Mouse (Mus musculus): ENCODE results near the gene Tgfbr2. TPM values are rescaled to one million over a fixed set of nuclear protein-coding genes. Genes with fewer than 3 reads are reported as not detected.

Gene Tgfbr2
- polyA plus RNA-seq, 1 experiment from 2014 or later, result 20.2 TPM

DNA sequence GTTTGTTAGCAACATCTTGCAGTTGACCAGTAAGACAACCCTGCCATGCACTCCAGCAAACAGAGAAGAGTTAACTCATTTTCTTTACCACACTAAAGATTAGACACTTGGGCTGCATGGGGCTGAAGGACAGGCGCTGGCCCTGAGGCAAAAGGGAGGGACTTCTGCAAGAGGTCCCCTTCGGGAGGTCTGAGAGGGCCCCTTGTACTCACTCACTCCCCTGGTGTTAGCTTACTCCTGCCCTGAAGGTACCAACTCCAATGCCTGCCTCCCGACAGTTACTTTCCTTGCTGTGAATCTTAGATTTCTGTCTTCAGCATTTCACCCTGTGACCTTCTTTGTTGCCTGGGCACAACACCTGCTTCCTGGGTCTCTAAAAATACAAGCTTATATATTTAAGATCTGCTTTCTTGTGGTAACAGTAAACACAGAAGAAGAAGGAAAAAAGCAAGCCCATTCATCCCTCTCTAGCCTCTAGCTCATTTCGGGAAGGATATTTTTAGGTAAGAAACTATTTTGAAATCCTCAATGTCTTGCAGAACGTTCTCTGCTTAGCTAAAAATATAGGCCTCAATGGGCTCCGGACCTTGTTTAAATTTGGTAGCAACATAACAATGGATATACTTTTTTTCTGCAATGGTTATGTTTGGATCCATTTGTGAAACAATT is 41.7 kb downstream of the Tgfbr2 start:
- Histone ChIP-seq H3K27me3 (no peaks in the 10 kb centered on the region), H3K4me3 (no peak overlapping the region), H3K4me2 (no peak overlapping the region), H3K4me1 (replicated peaks) (peaks cover 24% of the 10 kb centered on the region), H3K27ac (no peak overlapping the region), H3K9me3 (replicated peaks) (no peaks in the 10 kb centered on the region), H3K36me3 (peaks cover 22% of the 10 kb centered on the region), H3K9ac (no peak overlapping the region)
- no peak for ATAC-seq (replicated peaks; ENCODE audit: insufficient number of reproducible peaks, insufficient read depth, low FRiP score, low read depth)
- 60% methylated on average over 6 of the region's 6 CpGs for WGBS

- Histone ChIP-seq H3K4me2 (no peak overlapping the region), H3K36me3 (peaks cover 33% of the 10 kb centered on the region), H3K9me3 (replicated peaks) (no peaks in the 10 kb centered on the region), H3K27me3 (no peaks in the 10 kb centered on the region), H3K27ac (no peak overlapping the region), H3K4me3 (no peak overlapping the region), H3K9ac (no peak overlapping the region), H3K4me1 (replicated peaks) (peaks cover 14% of the 10 kb centered on the region)
- ATAC-seq (replicated peaks; ENCODE audit: insufficient number of reproducible peaks, insufficient read depth, low FRiP score, low read depth), result no peak
- 78% methylated on average over 3 of the region's 3 CpGs for WGBS
These were observed 46.3 kb downstream of the Tgfbr2 start for GRCm38 (mm10) chr9:116128886-116129285.

GRCm38 (mm10) chr9:116128311-116128710 is 46.8 kb downstream of the Tgfbr2 start:
- Histone ChIP-seq H3K9me3 (replicated peaks) (no peaks in the 10 kb centered on the region), H3K36me3 (peaks cover 33% of the 10 kb centered on the region), H3K4me2 (no peak overlapping the region), H3K4me3 (no peak overlapping the region), H3K27ac (no peak overlapping the region), H3K27me3 (no peaks in the 10 kb centered on the region), H3K4me1 (replicated peaks) (peaks cover 10% of the 10 kb centered on the region), H3K9ac (no peak overlapping the region)
- ATAC-seq (replicated peaks; ENCODE audit: insufficient number of reproducible peaks, insufficient read depth, low FRiP score, low read depth), result no peak
- WGBS, result 85% methylated on average over 2 of the region's 2 CpGs

GRCm38 (mm10) chr9:116126494-116126893 is 48.7 kb downstream of the Tgfbr2 start:
- Histone ChIP-seq H3K4me1 (replicated peaks) (peaks cover 13% of the 10 kb centered on the region), H3K9me3 (replicated peaks) (no peaks in the 10 kb centered on the region), H3K4me2 (no peak overlapping the region), H3K36me3 (peaks cover 33% of the 10 kb centered on the region), H3K27me3 (no peaks in the 10 kb centered on the region), H3K27ac (no peak overlapping the region), H3K9ac (no peak overlapping the region), H3K4me3 (no peak overlapping the region)
- 72% methylated on average over 4 of the region's 4 CpGs for WGBS
- no peak for ATAC-seq (replicated peaks; ENCODE audit: insufficient number of reproducible peaks, insufficient read depth, low FRiP score, low read depth)

DNA sequence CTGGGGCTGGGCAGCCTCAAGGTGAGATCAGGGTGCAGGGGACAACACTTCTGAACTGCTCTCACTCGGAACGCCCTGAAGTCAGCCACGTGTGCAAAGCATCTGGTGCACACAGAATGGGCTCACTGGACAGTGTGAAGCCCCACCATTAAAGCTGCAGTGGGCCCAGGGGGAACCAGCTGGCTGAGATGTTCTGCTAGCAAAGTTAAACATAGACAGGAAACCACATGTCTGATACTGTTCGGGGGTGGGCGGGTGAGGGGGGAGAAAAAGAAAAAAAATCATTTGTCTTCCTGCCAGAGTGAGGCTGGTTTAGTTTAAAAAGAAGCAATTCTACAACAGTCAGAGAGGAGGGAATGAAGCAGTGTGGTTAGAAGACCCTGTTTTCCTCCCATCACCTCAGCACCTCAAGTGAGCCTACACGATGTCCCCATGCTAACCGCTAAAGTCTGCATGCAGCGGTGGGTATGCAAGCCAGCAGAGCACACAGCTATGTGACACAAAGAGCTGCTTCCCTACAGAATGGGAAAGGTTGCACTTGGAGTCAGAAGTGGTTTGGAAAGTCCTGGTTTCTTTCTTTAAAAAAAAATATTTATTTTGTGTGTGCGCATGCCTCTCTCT is 52.1 kb downstream of the Tgfbr2 start:
- Histone ChIP-seq H3K27me3 (no peaks in the 10 kb centered on the region), H3K4me3 (no peak overlapping the region), H3K4me1 (replicated peaks) (peaks cover 18% of the 10 kb centered on the region), H3K9me3 (replicated peaks) (no peaks in the 10 kb centered on the region), H3K36me3 (peaks cover 19% of the 10 kb centered on the region), H3K4me2 (no peak overlapping the region), H3K27ac (peak overlapping the region; percentile 81), H3K9ac (no peak overlapping the region)
- 45% methylated on average over 9 of the region's 9 CpGs for WGBS
- ATAC-seq (replicated peaks; ENCODE audit: insufficient number of reproducible peaks, insufficient read depth, low FRiP score, low read depth), result peak; percentile 69

DNA sequence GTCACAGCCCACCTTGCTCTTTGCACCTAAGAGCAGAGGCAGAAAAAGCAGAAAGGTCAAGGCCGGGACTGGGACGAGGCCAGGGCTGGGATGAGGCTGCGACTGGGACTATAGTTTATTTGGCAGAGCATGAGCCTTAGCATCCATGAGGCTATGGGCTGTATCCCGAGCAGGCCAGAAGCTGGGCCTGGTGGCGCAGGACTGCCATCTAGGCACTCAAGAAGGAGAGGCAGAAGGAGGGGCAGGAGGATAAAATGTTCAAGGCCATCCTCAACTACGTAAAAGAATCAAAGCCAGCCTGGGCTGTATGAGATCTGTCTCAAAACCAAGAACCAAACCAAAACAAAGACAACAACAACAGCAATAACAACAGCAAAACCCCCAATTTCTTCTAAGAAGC is 52.6 kb downstream of the Tgfbr2 start:
- Histone ChIP-seq H3K27me3 (no peaks in the 10 kb centered on the region), H3K27ac (peak overlapping the region; percentile 81), H3K9me3 (replicated peaks) (no peaks in the 10 kb centered on the region), H3K4me2 (no peak overlapping the region), H3K36me3 (peaks cover 16% of the 10 kb centered on the region; the same call in 1 of the 2 replicates), H3K9ac (no peak overlapping the region), H3K4me1 (replicated peaks) (peaks cover 18% of the 10 kb centered on the region), H3K4me3 (no peak overlapping the region)
- no peak for ATAC-seq (replicated peaks; ENCODE audit: insufficient number of reproducible peaks, insufficient read depth, low FRiP score, low read depth)
- 72% methylated on average over 6 of the region's 6 CpGs for WGBS

DNA sequence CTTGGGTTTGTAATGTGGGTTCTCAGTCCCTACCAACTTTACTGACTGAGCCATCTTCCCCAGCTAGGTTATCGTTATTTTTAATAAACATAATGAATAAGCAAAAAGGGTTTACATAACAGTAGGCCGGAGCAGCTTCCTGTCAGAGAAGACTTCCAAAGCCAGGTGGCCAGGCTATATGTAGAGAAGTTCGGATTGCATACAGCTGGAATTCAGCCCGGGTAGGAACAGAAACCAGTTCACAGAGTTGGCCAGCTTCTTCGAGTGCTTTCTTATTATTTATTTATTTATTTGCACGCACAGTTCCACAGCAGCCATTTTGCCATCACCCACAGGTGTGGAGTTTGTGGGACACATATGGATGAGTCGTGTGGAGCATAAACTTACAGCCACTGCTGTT is 53.7 kb downstream of the Tgfbr2 start:
- no peak overlapping the region; the same call in 1 of the 2 replicates for H3K27ac ChIP-seq
- no peak overlapping the region for H3K9ac ChIP-seq
- no peaks in the 10 kb centered on the region for H3K9me3 ChIP-seq (replicated peaks)
- no peak for ATAC-seq (replicated peaks; ENCODE audit: insufficient number of reproducible peaks, insufficient read depth, low FRiP score, low read depth)
- H3K4me2 ChIP-seq, result no peak overlapping the region
- H3K4me3 ChIP-seq, result no peak overlapping the region
- H3K27me3 ChIP-seq, result no peaks in the 10 kb centered on the region
- 70% methylated on average over 7 of the region's 7 CpGs for WGBS
- peaks cover 16% of the 10 kb centered on the region; the same call in 1 of the 2 replicates for H3K36me3 ChIP-seq
- peaks cover 18% of the 10 kb centered on the region for H3K4me1 ChIP-seq (replicated peaks)

GRCm38 (mm10) chr9:116119990-116120389 is 55.2 kb downstream of the Tgfbr2 start:
- Histone ChIP-seq H3K36me3 (peaks cover 11% of the 10 kb centered on the region; the same call in 1 of the 2 replicates), H3K4me3 (no peak overlapping the region), H3K9ac (no peak overlapping the region), H3K27me3 (no peaks in the 10 kb centered on the region), H3K4me2 (no peak overlapping the region), H3K9me3 (replicated peaks) (no peaks in the 10 kb centered on the region), H3K4me1 (replicated peaks) (peaks cover 21% of the 10 kb centered on the region), H3K27ac (no peak overlapping the region)
- no peak for ATAC-seq (replicated peaks; ENCODE audit: insufficient number of reproducible peaks, insufficient read depth, low FRiP score, low read depth)
- 42% methylated on average over 7 of the region's 7 CpGs for WGBS

DNA sequence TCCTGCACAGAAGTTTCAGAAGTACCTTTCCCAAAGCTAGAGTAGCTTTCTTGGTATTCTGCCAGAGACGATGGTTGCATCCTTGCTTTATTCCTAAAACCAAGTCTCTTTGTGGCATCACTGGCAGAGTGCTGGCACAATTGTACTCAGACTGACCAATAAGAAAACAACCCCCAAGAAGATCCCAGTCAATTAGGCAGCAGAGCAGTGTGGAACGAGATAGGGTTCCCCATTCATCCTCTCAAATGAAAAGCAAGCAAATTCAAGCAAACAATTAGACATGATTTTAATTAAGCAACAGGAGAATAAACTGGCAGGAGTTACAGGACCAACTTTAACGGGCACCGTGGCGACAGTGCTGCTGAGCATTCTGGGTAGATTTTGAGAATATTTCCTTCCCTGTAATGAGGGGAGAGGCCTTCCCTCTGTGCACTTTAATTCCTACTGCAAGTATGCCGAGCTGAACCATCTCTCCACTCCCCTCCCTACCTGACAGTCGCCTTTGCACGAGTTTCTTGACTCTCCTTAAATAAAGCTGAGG is 56.8 kb downstream of the Tgfbr2 start:
- WGBS, result 80% methylated on average over 8 of the region's 8 CpGs
- ATAC-seq (replicated peaks; ENCODE audit: insufficient number of reproducible peaks, insufficient read depth, low FRiP score, low read depth), result no peak
- no peak overlapping the region for H3K27ac ChIP-seq
- H3K27me3 ChIP-seq, result no peaks in the 10 kb centered on the region
- H3K4me3 ChIP-seq, result no peak overlapping the region
- no peak overlapping the region for H3K4me2 ChIP-seq
- no peaks in the 10 kb centered on the region for H3K9me3 ChIP-seq (replicated peaks)
- H3K4me1 ChIP-seq (replicated peaks), result peaks cover 23% of the 10 kb centered on the region
- peaks cover 10% of the 10 kb centered on the region; the same call in 1 of the 2 replicates for H3K36me3 ChIP-seq
- H3K9ac ChIP-seq, result no peak overlapping the region

- no peak overlapping the region for H3K27ac ChIP-seq
- H3K9ac ChIP-seq, result no peak overlapping the region
- H3K4me1 ChIP-seq (replicated peaks), result peaks cover 10% of the 10 kb centered on the region; the same call in 1 of the 2 replicates
- H3K27me3 ChIP-seq, result no peaks in the 10 kb centered on the region
- ATAC-seq (replicated peaks; ENCODE audit: insufficient number of reproducible peaks, insufficient read depth, low FRiP score, low read depth), result no peak
- no peaks in the 10 kb centered on the region for H3K9me3 ChIP-seq (replicated peaks)
- WGBS, result 87% methylated on average over 7 of the region's 7 CpGs
- no peak overlapping the region for H3K4me3 ChIP-seq
- H3K36me3 ChIP-seq, result peaks cover 7% of the 10 kb centered on the region; the same call in 1 of the 2 replicates
- H3K4me2 ChIP-seq, result no peak overlapping the region
These were observed 59.3 kb downstream of the Tgfbr2 start for GRCm38 (mm10) chr9:116115875-116116274.

DNA sequence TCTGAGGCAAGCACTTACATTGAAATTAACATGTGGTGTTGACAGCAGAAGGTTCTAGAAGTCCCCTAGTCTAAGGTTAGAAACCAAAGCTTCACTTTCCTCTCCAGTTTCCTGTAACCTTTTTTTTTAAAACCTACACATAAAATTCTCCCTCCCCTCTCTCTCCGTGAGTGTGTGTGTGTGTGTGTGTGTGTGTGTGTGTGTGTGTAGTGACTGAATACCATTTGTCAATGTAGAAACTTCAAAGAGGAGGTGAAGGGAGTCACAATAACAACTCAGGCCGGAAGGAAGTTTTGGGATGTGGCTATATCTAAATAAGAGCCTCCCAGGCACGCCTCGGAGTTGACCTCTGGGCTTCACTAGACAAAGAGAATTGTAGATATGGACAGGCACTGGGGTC is 60.8 kb downstream of the Tgfbr2 start:
- Histone ChIP-seq H3K27me3 (no peaks in the 10 kb centered on the region), H3K4me3 (no peak overlapping the region), H3K27ac (no peak overlapping the region), H3K9me3 (replicated peaks) (no peaks in the 10 kb centered on the region), H3K4me1 (replicated peaks) (0 out of 2 replicates have a peak, but pooled peaks cover 5% of the 10 kb centered on the region), H3K9ac (no peak overlapping the region), H3K4me2 (no peak overlapping the region), H3K36me3 (peaks cover 18% of the 10 kb centered on the region)
- ATAC-seq (replicated peaks; ENCODE audit: insufficient number of reproducible peaks, insufficient read depth, low FRiP score, low read depth), result no peak
- WGBS, result 47% methylated on average over 4 of the region's 4 CpGs

All from heart, embryonic 15.5 days (tissue).